ENCODE assay signal across 17 mouse cellular contexts in the genomic region with DNA sequence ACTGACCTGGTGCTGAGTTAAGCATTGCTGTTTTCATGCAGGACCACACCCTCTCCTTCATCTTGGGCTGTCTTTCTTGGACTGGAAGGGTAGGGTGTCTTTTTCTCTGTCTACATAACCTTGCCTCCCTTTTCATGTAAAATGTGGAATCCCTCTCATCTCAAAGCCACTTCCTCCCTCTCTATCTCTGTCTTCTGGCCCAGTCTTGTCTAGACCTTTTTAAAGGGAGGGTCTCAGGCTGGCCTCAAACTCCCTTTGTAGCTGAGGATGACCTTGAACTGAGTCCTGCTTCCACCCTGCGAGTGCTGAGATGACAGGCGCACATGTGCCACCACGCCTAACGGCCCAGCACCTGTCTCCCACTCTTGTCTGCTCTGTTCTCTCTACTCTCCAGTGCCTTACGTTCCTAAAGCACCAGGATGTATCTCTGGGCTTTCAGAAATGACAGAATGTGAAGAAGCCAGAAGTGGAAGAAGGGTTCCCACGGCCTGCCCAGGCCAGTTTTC. TPM values are rescaled to one million over a fixed set of nuclear protein-coding genes. Genes with fewer than 3 reads are reported as not detected.
A peak's percentile ranks its signal among the peaks of the same experiment; 100 is the strongest.
DNase-seq lines count a peak whose midpoint lies in the region; ATAC-seq lines count a peak whose summit lies in the region.
"Had no signal": no experiment of that assay in that cellular context is flagged by ENCODE, and none has a peak within 500 bp of the region (broad histone marks: within the 10 kb centered on the region; RNA-seq: fewer than 3 reads in every experiment).

No protein-coding gene starts in this region.

- WGBS in forebrain, embryonic 13.5 days: 87% methylated on average over 6 of the region's 6 CpGs
- 87% methylated on average over 6 of the region's 6 CpGs for WGBS in forebrain, embryonic 16.5 days
- 86% methylated on average over 6 of the region's 6 CpGs for WGBS in midbrain, embryonic 10.5 days
- 88% methylated on average over 6 of the region's 6 CpGs for WGBS in midbrain, embryonic 16.5 days
- 77% methylated on average over 6 of the region's 6 CpGs for WGBS in hindbrain, embryonic 13.5 days
- 85% methylated on average over 6 of the region's 6 CpGs for WGBS in neural tube, embryonic 13.5 days

- no peaks in the 10 kb centered on the region for H3K9me3 ChIP-seq in forebrain, embryonic 13.5 days (replicated peaks)
- H3K9me3 ChIP-seq in forebrain, embryonic 16.5 days (ENCODE audit: control insufficient read depth, low read length): no peaks in the 10 kb centered on the region
- H3K9me3 ChIP-seq in midbrain, embryonic 10.5 days (replicated peaks): no peaks in the 10 kb centered on the region
- H3K9me3 ChIP-seq in midbrain, embryonic 16.5 days (replicated peaks; ENCODE audit: control insufficient read depth, low read length, poor library complexity, severe bottlenecking): no peaks in the 10 kb centered on the region
- no peaks in the 10 kb centered on the region for H3K9me3 ChIP-seq in hindbrain, embryonic 13.5 days
- no peaks in the 10 kb centered on the region for H3K9me3 ChIP-seq in neural tube, embryonic 13.5 days
- H3K9me3 ChIP-seq: embryonic facial prominence, embryonic 13.5 days; G1E; liver, embryonic 15.5 days had no signal

- H3K4me1 ChIP-seq in forebrain, embryonic 13.5 days: peaks cover 69% of the 10 kb centered on the region
- peaks cover 55% of the 10 kb centered on the region for H3K4me1 ChIP-seq in forebrain, embryonic 16.5 days (replicated peaks; ENCODE audit: control insufficient read depth, insufficient read depth, low read length)
- peaks cover 52% of the 10 kb centered on the region for H3K4me1 ChIP-seq in midbrain, embryonic 10.5 days
- peaks cover 56% of the 10 kb centered on the region for H3K4me1 ChIP-seq in midbrain, embryonic 16.5 days (ENCODE audit: control insufficient read depth, insufficient read depth, low read length)
- peaks cover 85% of the 10 kb centered on the region for H3K4me1 ChIP-seq in hindbrain, embryonic 13.5 days (replicated peaks)
- peaks cover 91% of the 10 kb centered on the region for H3K4me1 ChIP-seq in neural tube, embryonic 13.5 days (replicated peaks)

- H3K27ac ChIP-seq in forebrain, embryonic 13.5 days: peak overlapping the region; percentile 64; the same call in 1 of the 2 replicates
- H3K27ac ChIP-seq in forebrain, embryonic 16.5 days (ENCODE audit: low read length): no peak overlapping the region; the same call in 1 of the 2 replicates
- H3K27ac ChIP-seq in midbrain, embryonic 10.5 days (replicated peaks): peak overlapping the region; percentile 69
- no peak overlapping the region for H3K27ac ChIP-seq in midbrain, embryonic 16.5 days (ENCODE audit: low read length)
- peak overlapping the region; percentile 86 for H3K27ac ChIP-seq in hindbrain, embryonic 13.5 days
- peak overlapping the region; percentile 84 for H3K27ac ChIP-seq in neural tube, embryonic 13.5 days (replicated peaks)
- H3K27ac ChIP-seq: embryonic facial prominence, embryonic 13.5 days; liver, embryonic 15.5 days had no signal

- H3K27me3 ChIP-seq in forebrain, embryonic 13.5 days: no peaks in the 10 kb centered on the region
- no peaks in the 10 kb centered on the region for H3K27me3 ChIP-seq in forebrain, embryonic 16.5 days (replicated peaks; ENCODE audit: control insufficient read depth, insufficient read depth, low read length)
- H3K27me3 ChIP-seq in midbrain, embryonic 10.5 days (ENCODE audit: low read depth, poor library complexity, severe bottlenecking): no peaks in the 10 kb centered on the region
- H3K27me3 ChIP-seq in midbrain, embryonic 16.5 days (ENCODE audit: control insufficient read depth, insufficient read depth, low read depth, low read length): no peaks in the 10 kb centered on the region
- no peaks in the 10 kb centered on the region for H3K27me3 ChIP-seq in hindbrain, embryonic 13.5 days
- H3K27me3 ChIP-seq in neural tube, embryonic 13.5 days: no peaks in the 10 kb centered on the region
- H3K27me3 ChIP-seq: embryonic facial prominence, embryonic 13.5 days had no signal

- no peak for DNase-seq in midbrain, embryonic 10.5 days (ENCODE audit: low spot score)
- DNase-seq in natural killer cell, adult 2 months (ENCODE audit: low spot score in 2 of 2): no peak
- no peak for DNase-seq in layer of hippocampus, postnatal 14 days (ENCODE audit: low spot score in 2 of 2)
- DNase-seq: gastrocnemius, postnatal 14 days; heart, postnatal 4 days; thymus, postnatal 36 days had no signal

- H3K36me3 ChIP-seq in forebrain, embryonic 13.5 days (ENCODE audit: poor library complexity, severe bottlenecking): peaks cover 14% of the 10 kb centered on the region
- no peaks in the 10 kb centered on the region for H3K36me3 ChIP-seq in forebrain, embryonic 16.5 days (ENCODE audit: control insufficient read depth, insufficient read depth)
- H3K36me3 ChIP-seq in midbrain, embryonic 10.5 days: no peaks in the 10 kb centered on the region
- no peaks in the 10 kb centered on the region for H3K36me3 ChIP-seq in midbrain, embryonic 16.5 days (ENCODE audit: control insufficient read depth, insufficient read depth, low read length)
- 0 out of 2 replicates have a peak, but pooled peaks cover 3% of the 10 kb centered on the region for H3K36me3 ChIP-seq in hindbrain, embryonic 13.5 days
- peaks cover 14% of the 10 kb centered on the region for H3K36me3 ChIP-seq in neural tube, embryonic 13.5 days
- H3K36me3 ChIP-seq: embryonic facial prominence, embryonic 13.5 days; G1E; liver, embryonic 15.5 days had no signal

- no peak overlapping the region for H3K4me3 ChIP-seq in forebrain, embryonic 13.5 days
- H3K4me3 ChIP-seq in forebrain, embryonic 16.5 days (replicated peaks; ENCODE audit: low read length): no peak overlapping the region
- H3K4me3 ChIP-seq in midbrain, embryonic 10.5 days: no peak overlapping the region
- no peak overlapping the region for H3K4me3 ChIP-seq in midbrain, embryonic 16.5 days (ENCODE audit: low read depth, low read length)
- H3K4me3 ChIP-seq in hindbrain, embryonic 13.5 days: no peak overlapping the region
- no peak overlapping the region for H3K4me3 ChIP-seq in neural tube, embryonic 13.5 days
- H3K4me3 ChIP-seq: embryonic facial prominence, embryonic 13.5 days; liver, embryonic 15.5 days; myocyte had no signal

- ATAC-seq in forebrain, embryonic 13.5 days: no peak
- no peak for ATAC-seq in forebrain, embryonic 16.5 days
- ATAC-seq in midbrain, embryonic 16.5 days: no peak
- ATAC-seq in hindbrain, embryonic 13.5 days (ENCODE audit: low FRiP score): no peak
- ATAC-seq in neural tube, embryonic 13.5 days (ENCODE audit: low read depth): no peak
- ATAC-seq: activated CD4-positive, CD25-positive, alpha-beta regulatory T cell, adult 4 months had no signal

- H3K4me2 ChIP-seq in forebrain, embryonic 13.5 days: peak overlapping the region; percentile 24; the same call in 1 of the 2 replicates
- no peak overlapping the region for H3K4me2 ChIP-seq in forebrain, embryonic 16.5 days (ENCODE audit: low read length)
- no peak overlapping the region for H3K4me2 ChIP-seq in midbrain, embryonic 16.5 days (ENCODE audit: low read length)
- H3K4me2 ChIP-seq in hindbrain, embryonic 13.5 days: peak overlapping the region; percentile 25; the same call in 1 of the 2 replicates
- peak overlapping the region; percentile 40 for H3K4me2 ChIP-seq in neural tube, embryonic 13.5 days
- H3K4me2 ChIP-seq: embryonic facial prominence, embryonic 13.5 days; heart, embryonic 11.5 days; liver, embryonic 15.5 days had no signal

- no peak overlapping the region for H3K9ac ChIP-seq in forebrain, embryonic 13.5 days
- H3K9ac ChIP-seq in forebrain, embryonic 16.5 days (replicated peaks; ENCODE audit: low read depth, low read length): no peak overlapping the region
- no peak overlapping the region for H3K9ac ChIP-seq in midbrain, embryonic 16.5 days (ENCODE audit: low read depth, low read length)
- 0 out of 2 replicates have a peak overlapping the region, but pooled peaks have one; percentile 14 for H3K9ac ChIP-seq in hindbrain, embryonic 13.5 days
- peak overlapping the region; percentile 34; the same call in 1 of the 2 replicates for H3K9ac ChIP-seq in neural tube, embryonic 13.5 days
- H3K9ac ChIP-seq: embryonic facial prominence, embryonic 13.5 days; liver, embryonic 15.5 days had no signal

RNA-seq across cellular contexts. Expression of a gene that starts 6.1 kb away (rescaled TPM):
- 26.7 and 28.0 TPM in 2 replicates for polyA plus RNA-seq in forebrain, embryonic 13.5 days (2015; fragmentation: Nextera tagmentation; extraction: Ambion mirVana)
- 21.5 and 32.9 TPM in 2 replicates for polyA plus RNA-seq in forebrain, embryonic 16.5 days (2015; fragmentation: Nextera tagmentation; extraction: Ambion mirVana)
- 7.6 and 12.5 TPM in 2 replicates for polyA plus RNA-seq in midbrain, embryonic 10.5 days (2016; fragmentation: Nextera tagmentation; extraction: Ambion mirVana)
- 25.9 and 34.6 TPM in 2 replicates for polyA plus RNA-seq in midbrain, embryonic 16.5 days (2015; fragmentation: Nextera tagmentation; extraction: Ambion mirVana)
- polyA plus RNA-seq in hindbrain, embryonic 13.5 days (2015; fragmentation: Nextera tagmentation; extraction: Ambion mirVana): 29.4 and 31.9 TPM in 2 replicates
- 30.4 and 33.6 TPM in 2 replicates for polyA plus RNA-seq in neural tube, embryonic 13.5 days (2015; fragmentation: Nextera tagmentation; extraction: Ambion mirVana)
- total RNA-seq in layer of hippocampus, postnatal 14 days (2021): 10 to 100 TPM; 41.2 to 48.8 TPM

RNA-seq across cellular contexts. Expression of a gene that starts 8.5 kb away (rescaled TPM):
- polyA plus RNA-seq in forebrain, embryonic 13.5 days (2015; fragmentation: Nextera tagmentation; extraction: Ambion mirVana): 39.0 and 42.0 TPM in 2 replicates
- 55.2 and 56.6 TPM in 2 replicates for polyA plus RNA-seq in forebrain, embryonic 16.5 days (2015; fragmentation: Nextera tagmentation; extraction: Ambion mirVana)
- polyA plus RNA-seq in midbrain, embryonic 10.5 days (2016; fragmentation: Nextera tagmentation; extraction: Ambion mirVana): 28.1 and 30.8 TPM in 2 replicates
- 37.0 and 38.6 TPM in 2 replicates for polyA plus RNA-seq in midbrain, embryonic 16.5 days (2015; fragmentation: Nextera tagmentation; extraction: Ambion mirVana)
- 29.8 and 30.7 TPM in 2 replicates for polyA plus RNA-seq in hindbrain, embryonic 13.5 days (2015; fragmentation: Nextera tagmentation; extraction: Ambion mirVana)
- polyA plus RNA-seq in neural tube, embryonic 13.5 days (2015; fragmentation: Nextera tagmentation; extraction: Ambion mirVana): 29.4 and 29.8 TPM in 2 replicates
- total RNA-seq in layer of hippocampus, postnatal 14 days (2021): 10 to 100 TPM; 21.7 to 24.7 TPM

RNA-seq across cellular contexts. Expression of a gene that starts 20.3 kb away (rescaled TPM):
- 9.7 and 9.8 TPM in 2 replicates for polyA plus RNA-seq in forebrain, embryonic 13.5 days (2015; fragmentation: Nextera tagmentation; extraction: Ambion mirVana)
- 13.3 and 16.5 TPM in 2 replicates for polyA plus RNA-seq in forebrain, embryonic 16.5 days (2015; fragmentation: Nextera tagmentation; extraction: Ambion mirVana)
- 12.7 and 15.0 TPM in 2 replicates for polyA plus RNA-seq in midbrain, embryonic 10.5 days (2016; fragmentation: Nextera tagmentation; extraction: Ambion mirVana)
- 9.0 and 9.2 TPM in 2 replicates for polyA plus RNA-seq in midbrain, embryonic 16.5 days (2015; fragmentation: Nextera tagmentation; extraction: Ambion mirVana)
- polyA plus RNA-seq in hindbrain, embryonic 13.5 days (2015; fragmentation: Nextera tagmentation; extraction: Ambion mirVana): 6.5 and 6.6 TPM in 2 replicates
- 5.2 and 8.3 TPM in 2 replicates for polyA plus RNA-seq in neural tube, embryonic 13.5 days (2015; fragmentation: Nextera tagmentation; extraction: Ambion mirVana)
- 10 to 100 TPM; 15.8 to 18.6 TPM for total RNA-seq in layer of hippocampus, postnatal 14 days (2021)

RNA-seq across cellular contexts. Expression of a gene that starts 30.7 kb away (rescaled TPM):
- polyA plus RNA-seq in forebrain, embryonic 13.5 days (2015; fragmentation: Nextera tagmentation; extraction: Ambion mirVana): 17.5 and 17.7 TPM in 2 replicates
- polyA plus RNA-seq in forebrain, embryonic 16.5 days (2015; fragmentation: Nextera tagmentation; extraction: Ambion mirVana): 33.6 and 45.1 TPM in 2 replicates
- polyA plus RNA-seq in midbrain, embryonic 10.5 days (2016; fragmentation: Nextera tagmentation; extraction: Ambion mirVana): 0.53 and 1.2 TPM in 2 replicates
- 37.3 and 40.3 TPM in 2 replicates for polyA plus RNA-seq in midbrain, embryonic 16.5 days (2015; fragmentation: Nextera tagmentation; extraction: Ambion mirVana)
- 22.2 and 22.6 TPM in 2 replicates for polyA plus RNA-seq in hindbrain, embryonic 13.5 days (2015; fragmentation: Nextera tagmentation; extraction: Ambion mirVana)
- 21.1 and 21.4 TPM in 2 replicates for polyA plus RNA-seq in neural tube, embryonic 13.5 days (2015; fragmentation: Nextera tagmentation; extraction: Ambion mirVana)
- 100 to 1,000 TPM; 408 to 411 TPM for total RNA-seq in layer of hippocampus, postnatal 14 days (2021)
- polyA plus RNA-seq: activated CD4-positive, CD25-positive, alpha-beta regulatory T cell, adult 4 months; G1E; myocyte had no signal

Comparison
In these comparisons a context has a peak if more than half of its experiments do, and no peak if none do; other contexts are left out.
1. H3K27ac ChIP-seq: peak in forebrain, embryonic 13.5 days (single experiment), midbrain, embryonic 10.5 days (single experiment), hindbrain, embryonic 13.5 days (single experiment) and neural tube, embryonic 13.5 days (single experiment); none in forebrain, embryonic 16.5 days (single experiment) and midbrain, embryonic 16.5 days (single experiment).
2. H3K4me2 ChIP-seq: peak in forebrain, embryonic 13.5 days (single experiment), hindbrain, embryonic 13.5 days (single experiment) and neural tube, embryonic 13.5 days (single experiment); none in forebrain, embryonic 16.5 days (single experiment) and midbrain, embryonic 16.5 days (single experiment).
3. H3K9ac ChIP-seq: peak in hindbrain, embryonic 13.5 days (single experiment) and neural tube, embryonic 13.5 days (single experiment); none in forebrain, embryonic 13.5 days (single experiment), forebrain, embryonic 16.5 days (single experiment) and midbrain, embryonic 16.5 days (single experiment).